Mouse (Mus musculus): ENCODE results near the gene Cd19. TPM values are rescaled to one million over a fixed set of nuclear protein-coding genes. Genes with fewer than 3 reads are reported as not detected.

The Cd19 gene
- polyA plus RNA-seq, 1 experiment from 2014 or later: 0.36 TPM

- H3K4me1 ChIP-seq: no peaks in the 10 kb centered on the region
- 94% methylated on average over 3 of the region's 3 CpGs for WGBS
Measured at GRCm38 (mm10) chr7:126452244-126452643, 37.6 kb upstream of the Cd19 start.

GRCm38 (mm10) chr7:126450641-126451040 lies 36.0 kb upstream of the Cd19 start:
- no peaks in the 10 kb centered on the region for H3K9me3 ChIP-seq

More at GRCm38 (mm10) chr7:126452244-126452643, 37.6 kb upstream of the Cd19 start:
- no peaks in the 10 kb centered on the region; the same call in 1 of the 2 replicates for H3K36me3 ChIP-seq
- no peak overlapping the region for H3K4me2 ChIP-seq
- no peaks in the 10 kb centered on the region for H3K27me3 ChIP-seq (replicated peaks)
- no peak for ATAC-seq (ENCODE audit: insufficient read depth, low FRiP score, low read depth)
- H3K27ac ChIP-seq: no peak overlapping the region
- no peak overlapping the region for H3K9ac ChIP-seq
- no peak overlapping the region for H3K4me3 ChIP-seq (replicated peaks)
- H3K9me3 ChIP-seq: no peaks in the 10 kb centered on the region

DNA sequence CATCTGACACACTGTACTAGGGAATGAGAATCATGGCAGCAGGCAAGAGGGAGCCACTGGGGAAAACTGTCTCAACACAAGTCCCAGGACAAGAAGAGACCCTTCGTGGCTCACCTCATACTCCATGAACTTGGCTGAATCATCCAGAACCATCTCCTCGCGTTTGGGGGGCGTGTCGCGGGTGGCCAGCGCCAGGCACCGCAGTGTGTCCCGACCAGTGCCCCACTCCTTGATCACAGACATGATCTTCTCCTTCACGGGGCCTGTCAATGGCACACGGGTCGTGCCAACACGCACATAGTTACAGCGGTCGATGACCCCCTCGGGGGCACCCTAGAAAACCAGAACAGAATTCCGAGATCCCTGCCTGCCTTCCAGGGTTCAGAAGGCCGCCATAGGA lies 35.3 kb upstream of the Cd19 start:
- 90% methylated on average over 18 of the region's 18 CpGs for WGBS
- Histone ChIP-seq H3K9me3 (no peaks in the 10 kb centered on the region), H3K36me3 (peaks cover 3% of the 10 kb centered on the region), H3K27ac (no peak overlapping the region), H3K4me1 (no peaks in the 10 kb centered on the region), H3K4me3 (replicated peaks) (no peak overlapping the region), H3K27me3 (replicated peaks) (no peaks in the 10 kb centered on the region), H3K9ac (no peak overlapping the region), H3K4me2 (no peak overlapping the region)
- no peak for ATAC-seq (ENCODE audit: insufficient read depth, low FRiP score, low read depth)

More at GRCm38 (mm10) chr7:126450641-126451040, 36.0 kb upstream of the Cd19 start:
- Histone ChIP-seq H3K36me3 (peaks cover 3% of the 10 kb centered on the region), H3K4me1 (no peaks in the 10 kb centered on the region), H3K4me2 (no peak overlapping the region), H3K27ac (no peak overlapping the region), H3K27me3 (replicated peaks) (no peaks in the 10 kb centered on the region), H3K4me3 (replicated peaks) (no peak overlapping the region), H3K9ac (no peak overlapping the region)
- ATAC-seq (ENCODE audit: insufficient read depth, low FRiP score, low read depth): no peak
- 84% methylated on average over 6 of the region's 6 CpGs for WGBS

- WGBS: 89% methylated on average over 19 of the region's 19 CpGs
- Histone ChIP-seq H3K27ac (no peak overlapping the region), H3K9me3 (no peaks in the 10 kb centered on the region), H3K9ac (no peak overlapping the region), H3K4me2 (no peak overlapping the region), H3K4me3 (replicated peaks) (no peak overlapping the region), H3K4me1 (no peaks in the 10 kb centered on the region), H3K36me3 (peaks cover 10% of the 10 kb centered on the region), H3K27me3 (replicated peaks) (no peaks in the 10 kb centered on the region)
- ATAC-seq (ENCODE audit: insufficient read depth, low FRiP score, low read depth): no peak
Measured at GRCm38 (mm10) chr7:126448481-126448880, 33.8 kb upstream of the Cd19 start.

GRCm38 (mm10) chr7:126446217-126446616 lies 31.5 kb upstream of the Cd19 start:
- Histone ChIP-seq H3K27me3 (replicated peaks) (no peaks in the 10 kb centered on the region), H3K36me3 (peaks cover 10% of the 10 kb centered on the region), H3K4me2 (no peak overlapping the region), H3K4me1 (no peaks in the 10 kb centered on the region), H3K9ac (no peak overlapping the region), H3K27ac (no peak overlapping the region), H3K4me3 (replicated peaks) (no peak overlapping the region), H3K9me3 (no peaks in the 10 kb centered on the region)
- no peak for ATAC-seq (ENCODE audit: insufficient read depth, low FRiP score, low read depth)
- WGBS: 91% methylated on average over 21 of the region's 21 CpGs

GRCm38 (mm10) chr7:126445104-126445815 lies 30.6 kb upstream of the Cd19 start:
- ATAC-seq (ENCODE audit: insufficient read depth, low FRiP score, low read depth): no peak
- H3K4me2 ChIP-seq: no peak overlapping the region
- no peaks in the 10 kb centered on the region for H3K9me3 ChIP-seq
- no peak overlapping the region for H3K27ac ChIP-seq
- H3K27me3 ChIP-seq (replicated peaks): no peaks in the 10 kb centered on the region
- H3K9ac ChIP-seq: no peak overlapping the region
- no peak overlapping the region for H3K4me3 ChIP-seq (replicated peaks)
- WGBS: 90% methylated on average over 15 of the region's 15 CpGs
- peaks cover 10% of the 10 kb centered on the region for H3K36me3 ChIP-seq
- no peaks in the 10 kb centered on the region for H3K4me1 ChIP-seq

DNA sequence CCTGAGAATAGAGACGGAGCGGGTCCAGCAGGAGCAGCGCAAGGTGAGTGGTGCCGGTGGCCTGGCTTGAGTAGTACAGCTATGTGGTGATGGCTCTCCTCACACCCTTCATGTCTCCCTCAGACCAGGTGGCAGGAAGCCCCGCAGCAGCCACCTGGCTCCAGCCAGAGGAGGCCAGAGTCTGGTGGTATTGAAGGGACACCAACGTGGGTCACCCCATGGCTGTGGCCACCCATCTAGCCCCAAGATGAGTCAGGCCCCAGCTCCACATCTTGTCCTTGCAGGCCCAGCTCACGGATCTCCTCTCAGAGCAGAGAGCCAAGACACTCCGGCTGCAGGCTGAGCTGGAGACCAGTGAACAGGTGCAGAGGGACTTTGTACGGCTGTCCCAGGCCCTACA lies 29.8 kb upstream of the Cd19 start:
- ATAC-seq (ENCODE audit: insufficient read depth, low FRiP score, low read depth): no peak
- H3K4me2 ChIP-seq: no peak overlapping the region
- H3K27me3 ChIP-seq (replicated peaks): no peaks in the 10 kb centered on the region
- H3K9ac ChIP-seq: no peak overlapping the region
- no peak overlapping the region for H3K27ac ChIP-seq
- no peaks in the 10 kb centered on the region for H3K4me1 ChIP-seq
- H3K36me3 ChIP-seq: peaks cover 10% of the 10 kb centered on the region
- H3K4me3 ChIP-seq (replicated peaks): no peak overlapping the region
- WGBS: 91% methylated on average over 9 of the region's 9 CpGs
- H3K9me3 ChIP-seq: no peaks in the 10 kb centered on the region

DNA sequence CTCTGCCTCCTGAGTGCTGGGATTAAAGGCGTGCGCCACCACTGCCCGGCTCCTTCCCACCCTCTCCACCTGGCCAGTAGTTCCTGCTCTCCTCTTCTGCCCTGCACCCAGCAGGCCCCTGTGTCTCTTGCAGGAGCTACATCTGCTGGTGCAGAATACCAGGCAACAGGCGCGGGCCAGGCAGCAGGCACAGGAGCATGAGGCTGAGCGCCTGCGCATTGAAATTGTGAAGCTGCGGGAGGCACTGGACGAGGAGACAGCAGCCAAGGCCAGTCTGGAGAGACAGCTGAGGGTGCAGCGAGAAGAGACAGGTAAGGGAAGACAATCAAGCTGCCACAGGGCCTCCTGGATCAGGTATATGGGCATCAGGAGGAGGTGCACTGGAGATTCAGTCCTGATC lies 29.3 kb upstream of the Cd19 start:
- Histone ChIP-seq H3K4me2 (no peak overlapping the region), H3K9me3 (no peaks in the 10 kb centered on the region), H3K4me1 (no peaks in the 10 kb centered on the region), H3K36me3 (peaks cover 10% of the 10 kb centered on the region), H3K27ac (no peak overlapping the region), H3K4me3 (replicated peaks) (no peak overlapping the region), H3K9ac (no peak overlapping the region), H3K27me3 (replicated peaks) (no peaks in the 10 kb centered on the region)
- no peak for ATAC-seq (ENCODE audit: insufficient read depth, low FRiP score, low read depth)
- WGBS: 95% methylated on average over 10 of the region's 10 CpGs

- WGBS: 73% methylated on average over 9 of the region's 9 CpGs
- H3K27ac ChIP-seq: no peak overlapping the region
- no peaks in the 10 kb centered on the region for H3K9me3 ChIP-seq
- no peak overlapping the region for H3K4me3 ChIP-seq (replicated peaks)
- no peak for ATAC-seq (ENCODE audit: insufficient read depth, low FRiP score, low read depth)
- H3K9ac ChIP-seq: no peak overlapping the region
- no peak overlapping the region for H3K4me2 ChIP-seq
- peaks cover 7% of the 10 kb centered on the region for H3K36me3 ChIP-seq
- no peaks in the 10 kb centered on the region for H3K27me3 ChIP-seq (replicated peaks)
- H3K4me1 ChIP-seq: no peaks in the 10 kb centered on the region
Measured at GRCm38 (mm10) chr7:126440134-126440533, 25.4 kb upstream of the Cd19 start.

DNA sequence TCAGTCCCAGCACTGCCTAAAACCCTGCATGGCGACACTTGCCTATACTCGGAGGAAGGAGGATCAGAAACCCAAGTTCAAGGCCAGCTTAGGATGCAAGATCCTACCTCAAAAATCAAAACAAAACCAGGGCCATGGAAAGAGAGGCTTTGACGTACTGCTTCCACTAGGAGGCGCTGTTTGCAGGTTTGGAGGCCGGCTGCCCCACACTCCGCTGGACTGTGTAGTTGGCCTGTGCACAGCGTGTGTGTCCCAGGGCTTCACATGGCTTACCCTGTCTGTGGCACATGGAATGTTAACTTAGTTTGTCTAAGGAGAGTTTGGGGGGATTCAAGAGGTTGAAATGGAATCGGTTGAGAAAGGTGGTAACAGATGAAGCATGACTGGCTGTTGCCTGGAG lies 22.2 kb upstream of the Cd19 start:
- ATAC-seq (ENCODE audit: insufficient read depth, low FRiP score, low read depth): peak; percentile 35; the same call in 1 of the 2 replicates
- WGBS: 22% methylated on average over 8 of the region's 8 CpGs
- no peak overlapping the region for H3K4me2 ChIP-seq
- H3K4me1 ChIP-seq: no peaks in the 10 kb centered on the region
- no peaks in the 10 kb centered on the region for H3K9me3 ChIP-seq
- no peak overlapping the region for H3K27ac ChIP-seq
- H3K27me3 ChIP-seq (replicated peaks): no peaks in the 10 kb centered on the region
- no peak overlapping the region for H3K4me3 ChIP-seq (replicated peaks)
- H3K36me3 ChIP-seq: peaks cover 9% of the 10 kb centered on the region; the same call in 1 of the 2 replicates
- H3K9ac ChIP-seq: no peak overlapping the region

DNA sequence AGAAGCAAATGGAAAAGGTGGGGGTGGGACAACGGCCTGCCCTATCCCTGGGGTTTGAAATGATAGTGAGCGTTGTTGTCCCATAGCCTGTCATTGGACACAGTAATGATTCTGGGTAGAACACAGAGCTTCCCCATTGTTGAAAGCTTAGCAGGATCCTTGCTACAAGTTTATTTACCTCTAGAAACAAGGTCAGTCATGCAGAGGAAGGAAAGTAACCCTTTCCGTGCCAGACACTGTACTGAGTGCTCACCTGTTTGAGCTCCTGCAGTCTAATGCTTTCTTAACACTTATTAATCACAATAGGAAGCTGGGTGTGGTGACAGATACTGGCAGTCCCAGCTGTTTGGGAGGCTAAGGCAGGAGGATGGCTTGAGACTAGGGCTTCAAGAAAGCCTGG lies 21.1 kb upstream of the Cd19 start:
- H3K27ac ChIP-seq: no peak overlapping the region
- H3K36me3 ChIP-seq: peaks cover 9% of the 10 kb centered on the region; the same call in 1 of the 2 replicates
- WGBS: 73% methylated on average over 3 of the region's 3 CpGs
- no peak for ATAC-seq (ENCODE audit: insufficient read depth, low FRiP score, low read depth)
- H3K9ac ChIP-seq: no peak overlapping the region
- no peaks in the 10 kb centered on the region for H3K27me3 ChIP-seq (replicated peaks)
- no peaks in the 10 kb centered on the region for H3K4me1 ChIP-seq
- no peak overlapping the region for H3K4me2 ChIP-seq
- no peak overlapping the region for H3K4me3 ChIP-seq (replicated peaks)
- H3K9me3 ChIP-seq: no peaks in the 10 kb centered on the region

GRCm38 (mm10) chr7:126434726-126435125 lies 20.0 kb upstream of the Cd19 start:
- H3K4me1 ChIP-seq: peaks cover 2% of the 10 kb centered on the region
- 84% methylated on average over 7 of the region's 7 CpGs for WGBS
- H3K4me2 ChIP-seq: no peak overlapping the region
- H3K27me3 ChIP-seq (replicated peaks): no peaks in the 10 kb centered on the region
- no peak overlapping the region for H3K4me3 ChIP-seq (replicated peaks)
- H3K9me3 ChIP-seq: no peaks in the 10 kb centered on the region
- peaks cover 9% of the 10 kb centered on the region; the same call in 1 of the 2 replicates for H3K36me3 ChIP-seq
- no peak for ATAC-seq (ENCODE audit: insufficient read depth, low FRiP score, low read depth)
- H3K9ac ChIP-seq: no peak overlapping the region
- H3K27ac ChIP-seq: no peak overlapping the region

All from stomach, embryonic 15.5 days (tissue).